Mouse (Mus musculus) embryo, embryonic 10 days (tissue): ENCODE data around the gene 1700029F12Rik.
"Not testable (repeated sequence)": the region's sequence is repeated elsewhere in the genome, so short reads cannot be mapped to it uniquely, and the experiment has no call there.

ENCODE experiments used
- DNase-seq: peaks from one replicate; pipeline ENCODE4 v3.0.0-alpha.2; 2015; ENCODE audit warnings: low spot score

1700029F12Rik gene

DNA sequence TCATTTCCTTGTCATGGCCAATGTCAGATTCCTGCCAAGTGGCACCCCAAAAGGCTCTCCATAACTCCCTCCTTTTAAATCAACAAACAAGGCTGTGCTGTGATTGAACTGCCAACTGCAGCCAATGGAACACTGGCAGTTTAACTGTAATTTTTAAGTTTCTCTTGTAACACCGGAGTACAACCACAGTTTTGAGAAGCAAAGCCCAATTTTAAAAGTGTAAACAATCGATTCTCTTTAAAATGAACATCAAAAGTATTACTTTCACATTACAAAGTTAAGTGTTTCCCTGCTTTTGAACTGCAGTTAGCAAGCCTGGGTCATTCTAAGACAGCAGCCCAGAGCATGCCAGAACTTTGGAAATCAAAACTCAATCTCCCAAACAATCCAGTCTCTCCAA, at the start of gene 1700029F12Rik:
Gene 1700029F12Rik (minus strand): TSS at position 101 of the 400 bp plus-strand sequence.
- DNase-seq = no peak

DNA sequence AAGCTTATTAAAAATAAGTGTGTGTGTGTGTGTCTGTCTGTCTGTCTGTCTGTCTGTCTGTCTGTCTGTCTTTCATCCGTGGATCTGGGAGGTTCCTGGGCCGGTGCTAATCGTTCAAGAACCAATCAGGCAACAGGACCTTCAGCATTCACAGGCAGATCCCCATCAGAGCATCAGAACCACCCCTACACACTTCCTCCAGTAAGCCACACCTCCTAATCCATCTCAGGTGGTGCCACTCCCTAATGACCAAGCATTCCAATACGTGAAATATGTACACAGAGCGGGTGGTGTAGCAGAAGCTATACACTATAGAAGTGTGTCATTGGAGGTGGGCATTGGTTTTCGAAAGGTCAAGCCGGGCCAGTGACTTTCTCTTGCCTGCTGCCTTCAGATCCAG, 48.3 kb upstream of the 1700029F12Rik start:
- no peak for DNase-seq

- no peak for DNase-seq
Observed at GRCm38 (mm10) chr13:97080615-97081014, 46.5 kb upstream of the 1700029F12Rik start.

GRCm38 (mm10) chr13:97080201-97080600, 46.0 kb upstream of the 1700029F12Rik start:
- DNase-seq = no peak

DNA sequence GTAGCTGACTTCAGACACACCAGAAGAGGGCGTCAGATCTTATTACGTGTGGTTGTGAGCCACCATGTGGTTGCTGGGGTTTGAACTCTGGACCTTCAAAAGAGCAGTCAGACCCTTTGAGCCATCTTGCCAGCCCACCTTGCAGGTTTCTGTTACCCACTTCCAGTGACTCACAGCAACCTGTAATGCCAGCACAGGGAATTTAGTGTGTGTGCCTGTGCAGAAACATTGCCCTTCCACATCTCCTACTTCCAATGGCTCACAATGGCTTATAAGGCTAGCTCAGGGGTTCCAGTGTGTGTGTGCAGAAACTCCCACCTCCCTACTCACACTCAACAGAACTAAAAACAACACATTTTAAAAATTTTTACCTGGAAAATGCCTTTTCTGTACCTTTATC, 43.4 kb upstream of the 1700029F12Rik start:
- DNase-seq = no peak

GRCm38 (mm10) chr13:97073497-97073896, 39.3 kb upstream of the 1700029F12Rik start:
- DNase-seq = no peak

- DNase-seq = peak; percentile 60
Observed at GRCm38 (mm10) chr13:97071626-97072241, 37.6 kb upstream of the 1700029F12Rik start.

- peak; percentile 83 for DNase-seq
Observed at GRCm38 (mm10) chr13:97070931-97071625, 36.9 kb upstream of the 1700029F12Rik start.

DNA sequence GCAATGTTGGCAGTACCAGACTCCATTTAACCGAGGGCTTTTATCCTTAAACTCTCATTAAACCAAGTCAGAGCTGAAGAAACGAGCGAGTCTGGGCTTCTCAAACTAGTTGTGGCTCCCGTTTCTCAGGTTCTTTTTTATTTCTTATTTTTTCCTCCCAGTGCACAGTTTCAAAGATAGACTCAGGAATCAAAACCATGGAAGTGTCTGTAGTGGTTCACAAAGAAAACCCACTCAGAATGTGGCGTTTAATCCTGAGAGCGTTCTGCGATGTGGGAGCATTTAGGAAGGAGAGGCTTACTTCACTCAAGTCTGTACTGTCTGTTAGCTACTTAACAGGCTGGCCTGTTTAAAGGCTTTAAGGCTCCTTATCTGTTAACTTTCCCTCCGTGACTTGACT, 34.0 kb upstream of the 1700029F12Rik start:
- no peak for DNase-seq

DNA sequence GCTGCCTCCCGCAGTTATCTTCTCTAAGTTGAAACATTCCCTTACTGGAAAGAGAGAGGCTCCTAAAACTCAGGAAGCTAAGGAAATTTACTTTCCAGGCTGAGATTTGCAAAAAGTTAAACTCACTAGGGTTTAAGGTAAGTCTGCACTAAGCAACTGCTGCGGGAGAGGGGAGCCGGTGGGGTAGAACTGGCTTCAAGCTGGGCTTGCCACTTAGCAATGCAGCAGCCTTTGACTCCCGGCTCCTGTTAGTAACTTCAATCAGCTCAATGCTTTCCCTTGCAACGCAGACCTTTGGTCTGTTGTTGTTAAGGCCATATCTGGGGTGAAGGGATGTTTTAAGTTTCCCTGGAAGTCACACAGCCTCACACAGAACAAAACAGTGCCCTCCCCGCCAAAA, 33.5 kb upstream of the 1700029F12Rik start:
- peak; percentile 48 for DNase-seq

DNA sequence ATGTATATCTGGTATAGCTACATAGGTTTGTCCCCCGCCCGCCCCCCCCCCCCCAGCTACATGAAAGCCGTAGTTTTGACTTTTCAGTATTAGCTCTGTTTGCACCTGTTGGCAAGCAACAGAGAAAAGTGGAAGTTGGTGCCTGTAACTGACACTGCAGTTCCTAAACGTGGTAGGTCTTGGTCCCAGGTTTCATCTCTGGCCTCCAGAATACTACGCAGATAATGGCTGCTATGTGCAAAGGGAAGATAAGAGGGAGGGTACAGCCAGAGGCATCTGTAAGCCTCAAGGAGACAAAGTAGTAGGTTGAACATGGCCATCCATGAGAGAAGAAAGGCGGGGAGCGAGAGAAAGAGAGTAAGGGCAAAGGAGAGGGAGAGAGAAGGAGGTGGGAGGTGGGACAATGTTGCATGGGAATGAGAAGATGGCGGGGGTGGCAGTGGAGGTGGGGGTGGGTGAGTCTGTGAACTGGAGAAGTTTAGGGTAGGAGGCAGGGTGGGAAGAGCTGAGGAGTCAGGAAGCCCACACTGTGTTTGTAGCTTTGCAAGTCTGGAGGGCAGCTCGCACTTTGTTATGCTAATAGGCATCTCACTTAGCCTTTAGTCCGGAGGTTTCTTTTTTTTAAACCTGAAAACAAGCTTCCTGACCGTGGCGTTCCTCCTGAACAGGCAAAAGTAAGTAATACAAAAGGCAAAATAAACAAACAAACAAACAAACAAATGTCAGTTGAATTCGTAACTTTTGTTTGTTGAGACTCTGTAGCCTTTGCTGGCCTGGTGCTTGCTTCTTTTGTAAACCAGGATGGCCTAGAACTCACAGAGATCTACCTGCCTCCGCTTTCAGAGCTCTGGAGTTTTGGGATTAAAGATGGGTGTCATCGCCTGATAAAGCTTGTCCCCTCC, 32.7 kb upstream of the 1700029F12Rik start, which contains the start of gene Fam169a:
Gene Fam169a (plus strand): TSS at position 638 of the 902 bp plus-strand sequence.
- DNase-seq = peak; percentile 23

DNA sequence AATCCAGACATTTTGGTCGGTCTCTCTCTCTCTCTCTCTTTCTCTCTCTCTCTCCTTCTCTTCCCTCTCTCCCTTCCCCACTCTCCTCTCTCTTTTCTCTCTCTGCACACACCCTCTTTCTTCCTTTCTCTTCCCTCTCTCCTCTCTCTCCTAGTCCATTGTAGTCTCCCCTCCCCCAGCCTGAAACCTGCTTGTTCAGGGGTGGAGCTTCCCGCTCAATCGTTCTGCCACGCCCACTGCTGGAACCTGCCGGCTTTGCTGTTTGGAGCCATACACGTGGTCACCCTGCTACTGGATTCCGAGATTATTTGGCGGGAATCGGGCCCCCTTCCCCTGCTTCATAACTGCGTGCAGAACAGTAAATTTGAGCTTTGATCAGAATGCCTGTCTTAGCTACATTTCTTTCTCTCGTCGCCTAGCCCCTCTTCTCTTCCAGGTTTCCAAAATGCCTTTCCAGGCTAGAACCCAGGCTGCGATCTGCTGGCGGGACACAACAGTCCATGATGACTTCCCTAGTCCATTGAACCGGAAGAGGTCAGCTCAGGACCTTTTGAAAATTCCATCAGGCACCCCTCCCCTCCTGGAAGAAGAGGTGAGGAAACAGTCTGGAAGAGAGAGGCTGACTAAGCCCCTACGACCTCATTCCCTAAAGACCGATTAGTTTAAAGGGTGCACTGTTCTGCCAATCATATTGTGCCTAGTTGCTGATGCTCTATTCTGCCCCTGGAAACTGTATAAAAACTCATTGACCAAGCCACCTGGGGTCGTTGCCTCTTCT, 30.9 kb upstream of the 1700029F12Rik start:
- not testable (repeated sequence) for DNase-seq

DNA sequence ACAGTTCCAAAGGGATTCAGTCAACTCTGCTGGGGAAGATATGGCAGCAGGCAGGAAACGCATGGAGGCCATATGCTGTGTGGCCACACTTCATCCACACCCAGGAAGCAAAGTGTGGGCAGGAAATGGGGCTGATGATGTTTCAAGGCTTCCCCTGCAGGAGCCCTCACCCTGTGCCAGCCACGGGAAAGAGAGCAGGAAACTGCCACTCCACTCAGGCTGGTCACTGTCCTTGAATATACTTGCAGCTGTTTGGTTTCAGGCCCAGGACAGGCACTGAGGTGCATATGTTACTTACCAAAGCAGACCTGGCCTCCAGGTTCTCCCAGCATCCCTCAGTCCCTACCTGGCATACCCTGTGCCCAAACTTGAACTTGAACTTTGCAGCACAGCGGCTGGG, 30.3 kb upstream of the 1700029F12Rik start:
- DNase-seq = no peak

DNA sequence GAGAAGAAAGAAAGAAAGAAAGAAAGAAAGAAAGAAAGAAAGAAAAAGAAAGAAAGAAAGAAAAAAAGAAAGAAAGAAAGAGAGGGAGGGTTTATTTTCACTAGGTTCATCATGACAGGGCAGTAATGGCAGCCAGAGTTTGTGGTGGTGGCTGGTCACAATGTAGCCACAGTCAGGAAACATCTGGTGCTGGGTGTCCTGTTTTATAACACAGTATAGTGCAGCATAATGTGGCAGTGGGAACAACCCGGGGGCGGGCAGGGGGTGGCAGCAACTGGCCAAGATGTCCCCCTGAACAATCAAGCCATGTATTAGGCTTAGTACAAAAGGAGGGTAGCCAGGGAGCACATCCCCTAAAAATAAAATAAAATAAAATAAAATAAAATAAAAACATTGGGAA, 29.3 kb upstream of the 1700029F12Rik start:
- no peak for DNase-seq

DNA sequence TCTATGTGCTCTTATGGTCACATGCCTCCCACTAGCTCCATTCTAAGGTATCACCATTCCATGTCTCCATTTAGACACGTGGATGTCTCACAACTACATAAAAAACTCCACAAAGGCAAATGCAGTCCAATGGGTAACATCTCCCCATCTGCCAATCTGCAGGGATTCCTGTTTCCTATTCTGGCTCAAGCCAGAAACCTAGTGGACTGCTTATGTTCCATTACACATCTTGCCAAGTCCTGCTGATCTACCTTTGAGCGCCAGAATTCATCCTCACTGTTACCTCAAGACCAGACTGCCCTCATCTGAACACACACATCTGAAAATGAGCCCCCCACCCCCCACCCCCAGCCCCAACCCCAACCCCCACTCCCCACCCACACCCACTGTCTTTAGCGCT, 28.0 kb upstream of the 1700029F12Rik start:
- no peak for DNase-seq

- no peak for DNase-seq
Observed at GRCm38 (mm10) chr13:97060331-97060730, 26.2 kb upstream of the 1700029F12Rik start.

DNA sequence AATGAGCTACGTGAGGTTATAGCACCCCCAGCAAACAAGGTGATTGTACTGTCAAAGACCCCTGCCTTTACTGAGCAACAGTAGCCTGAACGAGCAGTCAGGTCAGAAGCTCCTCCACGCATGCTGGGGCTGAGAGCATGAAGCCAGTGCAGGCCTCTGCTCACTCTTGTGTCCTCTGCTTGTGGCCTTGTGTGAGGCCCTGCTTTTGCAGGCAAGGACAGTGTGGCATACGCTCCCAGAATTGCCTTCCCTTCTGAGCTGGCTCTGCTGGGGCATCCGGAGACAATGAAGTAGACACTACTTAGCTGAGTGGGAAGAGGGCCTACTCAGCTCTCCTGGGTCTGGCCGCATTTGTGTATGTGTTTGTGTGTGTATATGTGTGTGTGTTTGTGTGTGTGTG, 25.6 kb upstream of the 1700029F12Rik start:
- no peak for DNase-seq

- DNase-seq = no peak
Observed at GRCm38 (mm10) chr13:97057817-97058216, 23.7 kb upstream of the 1700029F12Rik start.

DNA sequence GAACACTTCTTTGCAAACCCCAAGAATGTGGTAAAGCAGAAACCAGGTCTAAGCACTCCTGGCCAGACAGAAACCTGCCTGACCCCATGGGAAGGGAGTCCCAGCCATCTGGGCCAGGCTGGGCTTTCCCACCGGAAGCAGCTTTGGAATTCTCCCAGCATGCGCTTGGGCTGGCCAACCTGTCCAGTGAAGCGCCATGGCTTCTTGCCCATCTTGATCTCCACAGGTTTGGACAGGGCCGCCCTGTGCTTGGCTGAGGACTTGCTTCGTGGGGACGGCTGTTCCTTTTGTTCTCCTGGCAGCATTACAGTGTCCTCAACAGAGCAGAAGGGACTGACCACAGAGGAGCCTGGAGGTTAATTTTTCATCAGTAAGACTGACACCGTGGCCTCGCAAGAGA, 19.7 kb upstream of the 1700029F12Rik start:
- DNase-seq = no peak

DNA sequence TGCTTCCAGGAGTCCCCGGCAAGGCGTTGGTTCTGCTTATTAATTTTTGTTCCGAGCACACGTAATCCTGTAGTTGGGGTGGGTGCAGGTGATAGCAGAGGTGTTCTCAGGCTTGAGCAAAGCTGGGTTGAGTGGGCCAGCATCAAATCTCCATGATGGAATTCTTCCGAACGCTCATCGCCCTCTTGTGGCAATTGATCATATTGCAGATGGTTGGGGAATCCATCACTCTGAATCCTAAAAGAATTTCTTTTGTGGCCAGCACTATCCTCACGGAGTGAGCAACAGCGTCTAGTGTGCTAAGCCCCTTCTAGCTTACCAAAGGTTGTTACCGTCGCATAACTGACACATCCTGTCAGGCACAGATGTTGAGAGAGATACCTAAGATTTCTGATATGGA, 18.5 kb upstream of the 1700029F12Rik start:
- DNase-seq = peak; percentile 90

GRCm38 (mm10) chr13:97051158-97051557, 17.0 kb upstream of the 1700029F12Rik start:
- DNase-seq = no peak

DNA sequence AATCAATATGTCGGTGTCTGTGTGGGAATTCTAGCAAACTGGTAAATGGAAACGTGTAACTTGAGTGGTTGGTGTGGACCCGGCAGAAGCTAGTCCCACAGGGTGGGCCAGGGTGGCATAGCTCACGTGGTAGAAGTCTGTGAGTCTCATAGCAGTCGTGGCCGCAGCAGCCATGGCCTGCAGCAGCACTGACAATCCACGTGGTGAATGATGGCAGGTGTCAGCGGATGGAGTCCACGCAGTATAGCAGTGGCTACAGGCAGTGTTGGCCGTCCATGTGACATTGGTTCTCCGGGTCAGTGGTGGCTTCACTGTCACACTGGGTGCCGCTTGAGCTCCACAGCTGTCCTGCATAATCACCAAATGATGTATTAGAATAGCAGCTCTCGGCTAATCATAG, 4.1 kb downstream of the 1700029F12Rik start:
- DNase-seq = no peak
